Comparison of ENCODE assay signal across 28 mouse cellular contexts in the genomic region with DNA sequence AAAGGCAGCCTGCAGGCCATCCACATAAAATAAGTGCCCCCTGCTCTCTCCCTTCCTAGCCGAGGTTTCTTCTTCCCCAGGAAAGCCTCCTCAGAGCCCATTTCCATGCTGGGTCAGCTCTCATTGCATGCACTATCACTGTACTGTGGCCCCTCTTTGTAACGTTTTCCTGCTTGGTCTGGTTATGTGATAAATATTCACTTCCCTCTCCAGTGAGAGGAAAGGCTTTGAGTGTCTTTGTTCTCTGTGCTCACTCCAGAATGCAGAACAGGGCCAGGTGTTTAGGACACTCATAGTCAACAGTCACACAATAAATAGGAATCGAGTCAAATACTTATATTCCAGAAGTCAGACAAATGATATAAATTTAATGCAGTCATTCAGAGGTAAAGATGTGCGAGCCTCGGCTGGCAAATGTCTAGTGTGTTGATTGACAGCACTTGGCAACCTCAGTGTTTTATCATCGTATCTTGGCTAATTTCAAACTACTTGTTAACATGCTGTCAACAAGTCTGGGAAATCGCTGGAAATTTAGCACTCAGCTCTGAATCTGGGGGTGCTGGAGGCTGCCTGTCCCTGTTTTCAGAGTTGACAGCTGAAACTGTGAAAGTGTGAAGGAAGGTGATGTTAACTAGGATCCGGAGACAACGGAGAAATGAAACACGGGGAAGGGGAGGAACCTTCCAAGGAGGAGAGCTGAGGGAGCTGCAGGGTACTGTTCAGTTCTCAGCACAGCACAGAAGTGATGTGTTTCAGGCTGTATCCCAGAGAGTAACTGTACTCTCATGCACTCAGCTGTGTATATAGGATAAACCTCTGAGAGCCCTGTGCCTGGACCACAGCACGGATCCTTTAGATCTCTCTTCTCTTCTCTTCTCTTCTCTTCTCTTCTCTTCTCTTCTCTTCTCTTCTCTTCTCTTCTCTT. TPM values are rescaled to one million over a fixed set of nuclear protein-coding genes. Genes with fewer than 3 reads are reported as not detected.
DNase-seq lines count a peak whose midpoint lies in the region; ATAC-seq and TF ChIP-seq lines count a peak whose summit lies in the region.
"Had no signal": no experiment of that assay in that cellular context is flagged by ENCODE, and none has a peak within 500 bp of the region (broad histone marks: within the 10 kb centered on the region; RNA-seq: fewer than 3 reads in every experiment).

No protein-coding gene starts in this region.

- no peak for ATAC-seq in heart, embryonic 13.5 days (ENCODE audit: extremely low read depth, insufficient number of reproducible peaks, low FRiP score, low TSS enrichment)
- peak; percentile 92 for ATAC-seq in forebrain, embryonic 14.5 days
- ATAC-seq: activated CD4-positive, CD25-positive, alpha-beta regulatory T cell, adult 4 months had no signal

- peak overlapping the region; percentile 28 for H3K4me2 ChIP-seq in heart, embryonic 13.5 days
- H3K4me2 ChIP-seq in forebrain, embryonic 14.5 days (ENCODE audit: low read length), result no peak overlapping the region
- H3K4me2 ChIP-seq: hindbrain, embryonic 12.5 days; liver, embryonic 15.5 days; lung, embryonic 15.5 days; neural tube, embryonic 13.5 days had no signal

- H3K4me1 ChIP-seq in heart, embryonic 13.5 days, result peaks cover 9% of the 10 kb centered on the region
- H3K4me1 ChIP-seq in heart, adult 2 months (ENCODE audit: control insufficient read depth, insufficient read depth, low read length), result no peaks in the 10 kb centered on the region
- H3K4me1 ChIP-seq in forebrain, embryonic 14.5 days (ENCODE audit: control insufficient read depth, insufficient read depth, low read length), result no peaks in the 10 kb centered on the region
- H3K4me1 ChIP-seq: embryonic facial prominence, embryonic 10.5 days; hindbrain, embryonic 12.5 days; limb, embryonic 10.5 days; liver, embryonic 15.5 days; lung, embryonic 15.5 days; megakaryocyte, embryonic 14.5 days; neural tube, embryonic 13.5 days had no signal

- DNase-seq in heart, adult 2 months, result no peak
- DNase-seq in right cerebral cortex, adult 2 months (ENCODE audit: low spot score in 2 of 2), result peak; percentile 15 to 23
- no peak for DNase-seq in right cerebral cortex, postnatal 14 days
- DNase-seq in forebrain, embryonic 14.5 days (ENCODE audit: low spot score), result peak; percentile 87
- DNase-seq in frontal cortex, postnatal 10 days (ENCODE audit: low spot score in 2 of 2), result peak; percentile 22
- no peak for DNase-seq in natural killer cell, adult 2 months (ENCODE audit: low spot score in 2 of 2)
- no peak for DNase-seq in kidney, adult 8-10 months
- DNase-seq: adrenal gland, adult 8-10 months; cerebellum, adult 9-11 months; gastrocnemius, postnatal 10 days; heart, postnatal 10 days; kidney, adult 18-20 months; kidney, postnatal 10 days; liver; lung, postnatal 36 days; midbrain, embryonic 14.5 days; thymus, postnatal 14 days had no signal

- intact Hi-C loops in heart, adult 2 months (cut with DNase I), result no loop called here

- no peak for TF ChIP-seq POLR2A in heart, adult 2 months (IDR thresholded peaks at IDR 0.05; ENCODE audit: insufficient read depth, low read depth, low read length)

- no peaks in the 10 kb centered on the region for H3K79me2 ChIP-seq in heart, adult 2 months (replicated peaks; ENCODE audit: control insufficient read depth, insufficient read depth, low read length)

- no peak for TF ChIP-seq EP300 in heart, adult 2 months (IDR thresholded peaks at IDR 0.05; ENCODE audit: insufficient read depth, low read depth, low read length)

- peaks cover 83% of the 10 kb centered on the region for H3K27me3 ChIP-seq in heart, embryonic 13.5 days (replicated peaks)
- H3K27me3 ChIP-seq in heart, adult 2 months (ENCODE audit: control insufficient read depth, insufficient read depth, low read length), result no peaks in the 10 kb centered on the region
- H3K27me3 ChIP-seq in forebrain, embryonic 14.5 days (replicated peaks; ENCODE audit: control insufficient read depth, insufficient read depth, low read length), result no peaks in the 10 kb centered on the region
- H3K27me3 ChIP-seq: hindbrain, embryonic 12.5 days; liver, embryonic 15.5 days; lung, embryonic 15.5 days; megakaryocyte, embryonic 14.5 days; neural tube, embryonic 13.5 days had no signal

- H3K36me3 ChIP-seq in heart, embryonic 13.5 days, result no peaks in the 10 kb centered on the region
- no peaks in the 10 kb centered on the region for H3K36me3 ChIP-seq in heart, adult 2 months (ENCODE audit: control insufficient read depth, insufficient read depth, low read length)
- H3K36me3 ChIP-seq in forebrain, embryonic 14.5 days (ENCODE audit: control insufficient read depth, insufficient read depth, low read length), result no peaks in the 10 kb centered on the region
- H3K36me3 ChIP-seq: embryonic facial prominence, embryonic 10.5 days; hindbrain, embryonic 12.5 days; limb, embryonic 10.5 days; liver, embryonic 15.5 days; lung, embryonic 15.5 days; neural tube, embryonic 13.5 days had no signal

- no peak for TF ChIP-seq CTCF in heart, adult 2 months (IDR thresholded peaks at IDR 0.05)

- H3K27ac ChIP-seq in heart, embryonic 13.5 days (replicated peaks), result no peak overlapping the region
- no peak overlapping the region for H3K27ac ChIP-seq in heart, adult 2 months
- H3K27ac ChIP-seq in forebrain, embryonic 14.5 days (ENCODE audit: low read depth, low read length), result peak overlapping the region; percentile 45; the same call in 1 of the 2 replicates
- H3K27ac ChIP-seq: embryonic facial prominence, embryonic 10.5 days; hindbrain, embryonic 12.5 days; left cerebral cortex, adult 2 months; limb, embryonic 10.5 days; liver, embryonic 15.5 days; lung, embryonic 15.5 days; neural tube, embryonic 13.5 days had no signal

- WGBS in heart, embryonic 13.5 days, result 24% methylated on average over 11 of the region's 11 CpGs
- WGBS in heart, adult 2 months, result 23% methylated on average over 11 of the region's 11 CpGs
- 46% methylated on average over 11 of the region's 11 CpGs for WGBS in forebrain, embryonic 14.5 days

- 0 out of 2 replicates have a peak, but pooled peaks cover 3% of the 10 kb centered on the region for H3K9me3 ChIP-seq in heart, embryonic 13.5 days
- H3K9me3 ChIP-seq in forebrain, embryonic 14.5 days (replicated peaks; ENCODE audit: control insufficient read depth, low read length), result no peaks in the 10 kb centered on the region
- H3K9me3 ChIP-seq: embryonic facial prominence, embryonic 10.5 days; hindbrain, embryonic 12.5 days; limb, embryonic 10.5 days; liver, embryonic 15.5 days; lung, embryonic 15.5 days; neural tube, embryonic 13.5 days had no signal

- H3K9ac ChIP-seq in heart, embryonic 13.5 days, result no peak overlapping the region
- H3K9ac ChIP-seq in heart, adult 2 months (ENCODE audit: low read depth, low read length), result no peak overlapping the region
- H3K9ac ChIP-seq in forebrain, embryonic 14.5 days (ENCODE audit: low read length), result no peak overlapping the region
- H3K9ac ChIP-seq: hindbrain, embryonic 12.5 days; liver, embryonic 15.5 days; lung, embryonic 15.5 days; neural tube, embryonic 13.5 days had no signal

- no peak overlapping the region for H3K4me3 ChIP-seq in heart, embryonic 13.5 days
- H3K4me3 ChIP-seq in heart, adult 2 months, result no peak overlapping the region
- no peak overlapping the region for H3K4me3 ChIP-seq in forebrain, embryonic 14.5 days (ENCODE audit: low read depth, low read length)
- H3K4me3 ChIP-seq: embryonic facial prominence, embryonic 10.5 days; hindbrain, embryonic 12.5 days; left cerebral cortex, adult 2 months; limb, embryonic 10.5 days; liver, embryonic 15.5 days; lung, embryonic 15.5 days; megakaryocyte, embryonic 14.5 days; neural tube, embryonic 13.5 days had no signal

RNA-seq across cellular contexts. Expression of gene Stab2, which starts 46.0 kb away (rescaled TPM):
- polyA plus RNA-seq in heart, embryonic 13.5 days (2015; fragmentation: Nextera tagmentation; extraction: Ambion mirVana), result 0.53 and 1.1 TPM in 2 replicates
- under 1 TPM; 0.23 to 0.29 TPM for total RNA-seq in heart, adult 2 months (2021)
- 0.29 and 0.53 TPM in 2 replicates for polyA plus RNA-seq in heart, adult 2 months (2012; rRNA removed)
- 0.25 and 0.32 TPM in 2 replicates for polyA plus RNA-seq in forebrain, embryonic 14.5 days (2014; fragmentation: Nextera tagmentation; extraction: Ambion mirVana)
- total RNA-seq: granulocyte monocyte progenitor cell, adult 5-6 weeks had no signal
- polyA plus RNA-seq: activated CD4-positive, CD25-positive, alpha-beta regulatory T cell, adult 4 months had no signal

Comparison
In these comparisons a context has a peak if more than half of its experiments do, and no peak if none do; other contexts are left out.
1. DNase-seq: peak in right cerebral cortex, adult 2 months (2 of 2), forebrain, embryonic 14.5 days (single experiment) and frontal cortex, postnatal 10 days (2 of 2); none in heart, adult 2 months (0 of 2), right cerebral cortex, postnatal 14 days (single experiment), natural killer cell, adult 2 months (0 of 2) and kidney, adult 8-10 months (0 of 2).